Mouse (Mus musculus) hindbrain, embryonic 12.5 days (tissue): Measurements from ENCODE around the gene Lrba. TPM values are rescaled to one million over a fixed set of nuclear protein-coding genes. Genes with fewer than 3 reads are reported as not detected.

Experiments
- ATAC-seq: fragments of 200-750 bp; cut with Nextera tagmentation; 2 replicates; pipeline ENCODE4 v1.8.0; 2017; ENCODE audit warnings: moderate TSS enrichment; ENCODE audit not compliant: low FRiP score
- H3K27ac ChIP-seq: fragments of 300-500 bp; sonication (generic); 2 replicates; pipeline ENCODE4 v1.5.1; 2016; ENCODE audit warnings: mild to moderate bottlenecking
- H3K27me3 ChIP-seq: fragments of 300-500 bp; sonication (generic); 2 replicates; pipeline ENCODE4 v1.6.1; 2016; ENCODE audit warnings: mild to moderate bottlenecking
- H3K36me3 ChIP-seq: fragments of 300-500 bp; sonication (generic); 2 replicates; pipeline ENCODE4 v1.6.1; 2016; ENCODE audit warnings: mild to moderate bottlenecking
- H3K4me1 ChIP-seq: fragments of 300-500 bp; sonication (generic); 2 replicates; pipeline ENCODE4 v1.6.1; 2016
- H3K4me2 ChIP-seq: fragments of 300-500 bp; sonication (generic); replicated peaks from 2 replicates; pipeline ENCODE4 v1.6.1; 2016; ENCODE audit warnings: mild to moderate bottlenecking
- H3K4me3 ChIP-seq: fragments of 300-500 bp; sonication (generic); 2 replicates; pipeline ENCODE4 v1.5.1; 2016; ENCODE audit warnings: mild to moderate bottlenecking
- H3K9ac ChIP-seq: fragments of 300-500 bp; sonication (generic); 2 replicates; pipeline ENCODE4 v1.6.1; 2016; ENCODE audit warnings: mild to moderate bottlenecking, moderate library complexity
- H3K9me3 ChIP-seq: fragments of 300-500 bp; sonication (generic); replicated peaks from 2 replicates; pipeline ENCODE4 v1.6.1; 2016; ENCODE audit warnings: mild to moderate bottlenecking
- WGBS: fragments of 180-500 bp; shearing (Covaris S2); methylation state at CpG from one replicate; pipeline ENCODE4 v1.1.7; 2016; 5-methylcytosine and 5-hydroxymethylcytosine counted together
- polyA plus RNA-seq: library from polyadenylated mRNA; unstranded; fragments of >200 nt; fragmentation: Nextera tagmentation; extraction: Ambion mirVana; gene quantifications from 2 replicates; pipeline ENCODE4 v1.2.1, GENCODE M21; 2016

Lrba gene
- polyA plus RNA-seq, 1 experiment from 2014 or later: 8.4 TPM

- no peaks in the 10 kb centered on the region for H3K27me3 ChIP-seq
- H3K27ac ChIP-seq: peak overlapping the region; percentile 35; the same call in 1 of the 2 replicates
- no peaks in the 10 kb centered on the region for H3K36me3 ChIP-seq
- H3K9me3 ChIP-seq: no peaks in the 10 kb centered on the region
- no peak overlapping the region for H3K4me2 ChIP-seq
- WGBS: 58% methylated on average over 1 of the region's 1 CpGs
- H3K4me1 ChIP-seq: peaks cover 9% of the 10 kb centered on the region
- no peak overlapping the region for H3K9ac ChIP-seq
- no peak overlapping the region for H3K4me3 ChIP-seq
- ATAC-seq: no peak
Measured at GRCm38 (mm10) chr3:86759383-86759782, 534.9 kb downstream of the Lrba start.

- Histone ChIP-seq H3K9me3 (no peaks in the 10 kb centered on the region), H3K36me3 (no peaks in the 10 kb centered on the region), H3K4me3 (no peak overlapping the region), H3K27ac (peak overlapping the region; percentile 70; the same call in 1 of the 2 replicates), H3K4me2 (no peak overlapping the region), H3K4me1 (peaks cover 5% of the 10 kb centered on the region), H3K27me3 (no peaks in the 10 kb centered on the region), H3K9ac (no peak overlapping the region)
- ATAC-seq: no peak
- WGBS: 48% methylated on average over 8 of the region's 8 CpGs
Measured at GRCm38 (mm10) chr3:86759834-86760233, 535.4 kb downstream of the Lrba start.

- Histone ChIP-seq H3K4me1 (no peaks in the 10 kb centered on the region; the same call in 1 of the 2 replicates), H3K9ac (no peak overlapping the region), H3K9me3 (no peaks in the 10 kb centered on the region), H3K27me3 (no peaks in the 10 kb centered on the region), H3K27ac (peak overlapping the region; percentile 18; the same call in 1 of the 2 replicates), H3K4me2 (no peak overlapping the region), H3K36me3 (no peaks in the 10 kb centered on the region), H3K4me3 (no peak overlapping the region)
- ATAC-seq: no peak
- 74% methylated on average over 7 of the region's 7 CpGs for WGBS
Measured at GRCm38 (mm10) chr3:86760474-86760873, 536.0 kb downstream of the Lrba start.

DNA sequence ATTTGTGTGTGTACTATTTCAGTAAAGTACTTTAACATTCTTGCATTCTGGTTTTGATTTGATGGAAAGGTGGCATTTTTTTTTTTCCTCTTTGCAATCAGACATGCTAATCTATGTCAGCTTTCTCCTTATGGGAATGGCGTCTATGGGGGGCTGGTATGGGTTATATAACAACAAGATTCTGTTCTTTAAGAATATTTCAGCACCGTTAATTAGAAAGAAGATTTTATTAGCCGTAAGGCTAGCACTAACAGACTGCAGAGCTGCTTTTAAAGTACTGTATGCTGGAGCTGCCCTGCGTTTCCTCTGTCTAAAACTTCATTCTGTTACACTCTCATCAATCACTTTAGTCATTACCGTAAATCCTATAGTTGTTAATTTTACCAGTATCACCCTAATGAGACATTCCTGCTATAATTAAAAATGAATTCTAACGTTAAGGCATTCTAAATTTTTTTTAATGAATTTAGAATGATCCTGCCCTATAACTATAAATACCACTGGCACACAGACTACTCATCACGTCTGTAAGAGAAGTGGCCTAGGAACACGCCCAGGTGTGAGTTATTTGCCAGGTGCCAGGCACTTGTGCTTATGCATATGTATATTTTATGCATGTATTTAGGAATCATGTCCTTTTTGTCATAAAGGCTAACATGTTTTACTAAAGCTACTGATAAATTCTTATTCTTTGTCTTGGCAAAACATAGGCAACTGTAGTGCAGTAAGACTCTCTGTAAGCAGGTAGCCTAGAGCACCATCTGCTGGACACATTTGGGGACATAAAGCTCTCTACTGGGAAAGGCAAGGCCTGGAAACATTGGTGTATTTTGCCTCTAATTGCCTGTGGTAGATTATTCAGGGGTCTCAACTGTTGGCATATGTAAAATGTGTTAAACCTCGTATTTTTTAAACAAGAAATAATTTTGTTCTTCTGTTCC is 536.9 kb downstream of the Lrba start:
- H3K9ac ChIP-seq: no peak overlapping the region; the same call in 1 of the 2 replicates
- H3K4me2 ChIP-seq: no peak overlapping the region
- H3K9me3 ChIP-seq: no peaks in the 10 kb centered on the region
- H3K4me1 ChIP-seq: no peaks in the 10 kb centered on the region; the same call in 1 of the 2 replicates
- no peaks in the 10 kb centered on the region for H3K27me3 ChIP-seq
- peak overlapping the region; percentile 60 for H3K27ac ChIP-seq
- H3K4me3 ChIP-seq: no peak overlapping the region
- peak; percentile 89 for ATAC-seq
- no peaks in the 10 kb centered on the region for H3K36me3 ChIP-seq
- WGBS: 64% methylated on average over 9 of the region's 9 CpGs

DNA sequence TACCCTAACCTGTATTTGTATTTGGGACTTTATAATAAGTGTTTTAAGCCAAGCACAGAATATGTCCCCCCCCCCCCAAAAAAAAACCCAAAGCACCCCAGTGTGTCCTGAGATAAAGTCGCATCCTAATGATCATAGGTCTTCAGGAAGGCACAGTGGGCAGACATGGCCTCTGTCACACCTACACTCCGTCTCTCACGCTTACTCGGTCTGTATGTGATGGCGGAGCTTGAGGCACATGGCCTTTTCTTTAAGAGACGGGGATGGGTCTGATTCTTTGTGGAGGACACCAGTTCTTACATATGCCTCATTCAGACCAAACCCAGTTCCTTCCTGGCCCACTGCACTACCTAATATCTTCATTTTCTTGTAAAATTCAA is 537.5 kb downstream of the Lrba start:
- no peak overlapping the region for H3K4me2 ChIP-seq
- peak overlapping the region; percentile 6; the same call in 1 of the 2 replicates for H3K27ac ChIP-seq
- no peaks in the 10 kb centered on the region; the same call in 1 of the 2 replicates for H3K4me1 ChIP-seq
- H3K9ac ChIP-seq: no peak overlapping the region
- H3K4me3 ChIP-seq: no peak overlapping the region
- no peaks in the 10 kb centered on the region for H3K9me3 ChIP-seq
- H3K36me3 ChIP-seq: no peaks in the 10 kb centered on the region
- no peaks in the 10 kb centered on the region for H3K27me3 ChIP-seq
- WGBS: 88% methylated on average over 6 of the region's 6 CpGs
- peak; percentile 68; the same call in 1 of the 2 replicates for ATAC-seq

GRCm38 (mm10) chr3:86762456-86762855 is 538.0 kb downstream of the Lrba start:
- ATAC-seq: no peak
- Histone ChIP-seq H3K4me2 (no peak overlapping the region), H3K9me3 (no peaks in the 10 kb centered on the region), H3K27ac (0 out of 2 replicates have a peak overlapping the region, but pooled peaks have one; percentile 6), H3K36me3 (no peaks in the 10 kb centered on the region), H3K4me3 (no peak overlapping the region), H3K27me3 (no peaks in the 10 kb centered on the region), H3K9ac (no peak overlapping the region), H3K4me1 (no peaks in the 10 kb centered on the region; the same call in 1 of the 2 replicates)
- 92% methylated on average over 4 of the region's 4 CpGs for WGBS

DNA sequence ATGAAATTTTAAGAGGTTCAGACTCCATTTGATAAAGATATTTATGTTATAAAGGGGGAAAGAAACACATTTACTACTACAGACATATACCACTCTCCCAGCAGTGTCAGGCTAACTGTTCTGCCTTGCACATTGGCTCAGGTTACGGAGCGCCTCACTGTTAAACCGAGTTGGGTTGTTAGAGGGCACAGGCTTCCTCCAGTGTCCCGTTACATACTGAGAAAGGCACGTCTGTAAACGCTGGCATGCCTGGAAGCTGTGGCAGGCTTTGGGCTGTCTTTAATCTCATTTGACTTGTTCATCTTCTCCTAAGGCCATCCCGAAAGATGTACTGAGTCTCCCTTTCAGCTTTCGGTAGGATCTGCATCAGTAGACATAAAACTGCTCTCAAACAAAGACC is 544.1 kb downstream of the Lrba start:
- H3K9ac ChIP-seq: no peak overlapping the region
- no peaks in the 10 kb centered on the region for H3K9me3 ChIP-seq
- no peaks in the 10 kb centered on the region; the same call in 1 of the 2 replicates for H3K27me3 ChIP-seq
- 23% methylated on average over 8 of the region's 8 CpGs for WGBS
- ATAC-seq: no peak
- no peak overlapping the region for H3K4me2 ChIP-seq
- no peak overlapping the region for H3K27ac ChIP-seq
- H3K4me3 ChIP-seq: no peak overlapping the region
- H3K36me3 ChIP-seq: no peaks in the 10 kb centered on the region
- H3K4me1 ChIP-seq: peaks cover 14% of the 10 kb centered on the region

GRCm38 (mm10) chr3:86768969-86769368 is 544.5 kb downstream of the Lrba start:
- H3K4me2 ChIP-seq: no peak overlapping the region
- no peaks in the 10 kb centered on the region for H3K9me3 ChIP-seq
- 65% methylated on average over 6 of the region's 6 CpGs for WGBS
- no peak overlapping the region for H3K4me3 ChIP-seq
- H3K27me3 ChIP-seq: no peaks in the 10 kb centered on the region; the same call in 1 of the 2 replicates
- peaks cover 14% of the 10 kb centered on the region for H3K4me1 ChIP-seq
- H3K27ac ChIP-seq: no peak overlapping the region; the same call in 1 of the 2 replicates
- no peak for ATAC-seq
- no peak overlapping the region for H3K9ac ChIP-seq
- H3K36me3 ChIP-seq: no peaks in the 10 kb centered on the region

DNA sequence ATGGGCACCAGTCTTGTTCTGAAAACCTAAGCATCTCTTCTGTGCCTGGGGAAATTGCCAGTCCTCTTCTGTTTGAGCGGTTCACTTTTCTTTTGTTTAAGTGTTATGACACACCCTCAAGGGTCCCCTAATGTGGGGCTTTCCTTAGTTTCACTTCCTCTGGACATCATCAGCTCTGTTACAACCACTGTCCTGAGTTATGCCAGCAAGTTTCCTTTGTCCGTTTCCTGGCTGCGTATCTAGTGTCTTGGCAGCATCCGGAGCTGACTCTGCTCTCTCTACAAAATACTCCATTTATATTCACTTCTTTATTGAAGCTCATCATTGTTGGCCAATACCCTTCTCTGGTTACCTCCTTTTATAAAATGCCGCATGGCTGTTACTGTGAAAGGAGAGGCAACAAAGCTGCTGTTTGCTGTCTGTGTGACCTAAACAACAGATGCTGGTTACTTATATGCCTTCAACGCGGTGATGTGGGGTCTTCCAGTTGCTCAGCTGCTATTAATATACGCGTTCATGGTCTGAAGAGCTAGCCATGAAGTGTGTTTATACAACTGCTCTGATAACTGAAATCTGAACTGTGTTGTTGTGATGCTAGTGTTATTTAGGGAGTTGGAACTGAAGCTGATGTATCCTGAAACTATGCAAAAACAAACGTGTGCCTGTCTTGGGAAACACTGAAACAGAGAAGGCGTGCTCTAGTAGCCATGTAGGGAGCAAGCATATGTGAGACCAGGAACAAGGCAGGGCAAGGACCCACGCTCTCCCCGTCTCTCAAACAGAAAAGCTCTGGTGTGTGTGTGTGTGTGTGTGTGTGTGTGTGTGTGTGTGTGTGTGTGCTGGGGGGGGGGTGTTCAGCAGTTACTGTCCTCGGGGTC is 550.3 kb downstream of the Lrba start:
- no peaks in the 10 kb centered on the region for H3K27me3 ChIP-seq
- no peak overlapping the region for H3K4me3 ChIP-seq
- H3K27ac ChIP-seq: peak overlapping the region; percentile 62
- H3K9me3 ChIP-seq: no peaks in the 10 kb centered on the region
- peaks cover 29% of the 10 kb centered on the region for H3K4me1 ChIP-seq
- 48% methylated on average over 14 of the region's 14 CpGs for WGBS
- H3K4me2 ChIP-seq: no peak overlapping the region
- ATAC-seq: 0 out of 2 replicates have a peak, but pooled peaks have one; percentile 20
- 0 out of 2 replicates have a peak overlapping the region, but pooled peaks have one; percentile 18 for H3K9ac ChIP-seq
- H3K36me3 ChIP-seq: 0 out of 2 replicates have a peak, but pooled peaks cover 5% of the 10 kb centered on the region

- Histone ChIP-seq H3K4me3 (no peak overlapping the region), H3K36me3 (0 out of 2 replicates have a peak, but pooled peaks cover 5% of the 10 kb centered on the region), H3K9me3 (no peaks in the 10 kb centered on the region), H3K4me2 (no peak overlapping the region), H3K9ac (0 out of 2 replicates have a peak overlapping the region, but pooled peaks have one; percentile 18), H3K4me1 (peaks cover 29% of the 10 kb centered on the region), H3K27ac (peak overlapping the region; percentile 62), H3K27me3 (no peaks in the 10 kb centered on the region)
- 83% methylated on average over 6 of the region's 6 CpGs for WGBS
- no peak for ATAC-seq
Measured at GRCm38 (mm10) chr3:86775444-86775828, 551.0 kb downstream of the Lrba start.

DNA sequence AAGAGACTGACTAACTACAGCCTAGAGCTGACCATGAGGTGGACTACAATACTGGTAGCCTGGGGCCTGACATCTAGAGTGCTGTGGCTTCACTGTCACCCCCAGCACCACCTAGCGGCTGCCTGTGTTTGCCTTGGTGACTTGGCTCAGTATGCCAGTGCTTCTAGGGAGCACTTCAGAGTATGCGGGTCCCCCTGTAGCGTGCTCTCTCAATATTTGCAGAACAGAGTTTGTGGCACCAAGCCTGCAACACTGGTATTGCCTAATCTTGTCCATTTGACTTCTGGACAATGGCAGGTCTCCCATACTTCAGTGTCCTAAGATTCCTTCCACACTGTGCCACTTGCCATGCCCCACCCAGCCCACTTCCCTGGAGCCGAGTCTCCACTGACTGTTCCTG is 555.2 kb downstream of the Lrba start:
- H3K9ac ChIP-seq: no peak overlapping the region
- H3K27me3 ChIP-seq: no peaks in the 10 kb centered on the region
- WGBS: 68% methylated on average over 4 of the region's 4 CpGs
- H3K4me1 ChIP-seq: peaks cover 20% of the 10 kb centered on the region
- ATAC-seq: peak; percentile 14; the same call in 1 of the 2 replicates
- no peak overlapping the region for H3K4me3 ChIP-seq
- H3K4me2 ChIP-seq: no peak overlapping the region
- H3K9me3 ChIP-seq: no peaks in the 10 kb centered on the region
- peaks cover 16% of the 10 kb centered on the region; the same call in 1 of the 2 replicates for H3K36me3 ChIP-seq
- no peak overlapping the region for H3K27ac ChIP-seq

DNA sequence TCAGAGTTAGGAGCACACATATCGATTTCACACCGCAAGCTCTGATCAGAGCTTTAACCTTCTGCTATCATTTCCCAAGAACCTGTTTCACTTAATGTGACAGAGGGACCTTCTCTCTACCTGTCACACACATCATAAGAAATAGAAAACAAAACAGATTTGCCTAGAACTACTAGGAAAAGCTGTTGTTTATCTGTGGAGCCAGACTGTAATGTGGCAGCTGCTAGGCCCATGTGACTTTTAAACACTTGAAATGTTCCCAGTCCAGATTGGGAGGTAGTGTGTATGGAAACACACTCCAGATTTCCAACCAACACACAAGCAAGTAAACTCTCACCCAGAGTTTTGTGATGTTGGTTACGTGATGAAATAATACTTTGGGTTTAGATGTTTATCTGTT is 559.6 kb downstream of the Lrba start:
- WGBS: 89% methylated on average over 3 of the region's 3 CpGs
- H3K27ac ChIP-seq: no peak overlapping the region
- H3K9ac ChIP-seq: no peak overlapping the region
- peaks cover 41% of the 10 kb centered on the region; the same call in 1 of the 2 replicates for H3K36me3 ChIP-seq
- no peak overlapping the region for H3K4me2 ChIP-seq
- H3K27me3 ChIP-seq: no peaks in the 10 kb centered on the region
- peaks cover 12% of the 10 kb centered on the region for H3K4me1 ChIP-seq
- no peak for ATAC-seq
- H3K9me3 ChIP-seq: no peaks in the 10 kb centered on the region
- H3K4me3 ChIP-seq: no peak overlapping the region
